Mouse (Mus musculus): ENCODE results near the gene Dst. TPM values are rescaled to one million over a fixed set of nuclear protein-coding genes. Genes with fewer than 3 reads are reported as not detected.

Dst gene
- total and polyA plus RNA-seq, 3 experiments, result 66.7 to 404 (median 334) TPM

DNA sequence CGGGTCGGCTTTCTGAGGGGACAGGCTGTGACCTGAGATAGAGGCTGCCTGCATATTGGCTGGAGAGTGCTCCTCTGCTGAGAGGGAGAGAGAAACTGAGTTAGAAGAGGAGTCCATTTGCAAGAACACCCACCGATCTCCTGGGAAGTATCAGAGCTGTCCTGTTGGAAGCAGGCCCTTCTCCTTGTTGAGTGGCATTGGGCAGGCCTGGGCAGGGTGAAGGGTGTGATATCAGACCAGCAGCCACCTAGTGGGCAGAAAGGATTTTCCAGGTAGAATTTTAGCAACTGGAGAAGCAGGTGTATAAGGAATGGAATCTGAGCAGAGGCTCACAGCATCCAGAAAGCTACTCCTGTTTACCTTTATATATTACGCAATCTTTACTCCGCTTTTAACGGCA, 39.8 kb downstream of the Dst start:
- DNase-seq, result no peak
- intact Hi-C loops (cut with DNase I), result loop anchor here (5.0 kb wide), 1 partner anchor 41 kb away; the partner anchor contains the start of genes Bend6 and Dst
- H3K27me3 ChIP-seq (ENCODE audit: control insufficient read depth, insufficient read depth, low read length), result no peaks in the 10 kb centered on the region
- 81% methylated on average over 6 of the region's 6 CpGs for WGBS
- no peaks in the 10 kb centered on the region; the same call in 1 of the 2 replicates for H3K4me1 ChIP-seq (ENCODE audit: control insufficient read depth, insufficient read depth, low read length)
- H3K79me2 ChIP-seq (replicated peaks; ENCODE audit: control insufficient read depth, insufficient read depth, low read length), result no peaks in the 10 kb centered on the region
- no peak overlapping the region for H3K9ac ChIP-seq (ENCODE audit: low read depth, low read length)
- no peak overlapping the region for H3K27ac ChIP-seq
- H3K36me3 ChIP-seq (ENCODE audit: control insufficient read depth, insufficient read depth, low read length), result no peaks in the 10 kb centered on the region; the same call in 1 of the 2 replicates
- no peak for TF ChIP-seq EP300 (IDR thresholded peaks at IDR 0.05; ENCODE audit: insufficient read depth, low read depth, low read length)
- peak; percentile 33 for TF ChIP-seq CTCF (IDR thresholded peaks at IDR 0.05)
- no peak overlapping the region for H3K4me3 ChIP-seq

DNA sequence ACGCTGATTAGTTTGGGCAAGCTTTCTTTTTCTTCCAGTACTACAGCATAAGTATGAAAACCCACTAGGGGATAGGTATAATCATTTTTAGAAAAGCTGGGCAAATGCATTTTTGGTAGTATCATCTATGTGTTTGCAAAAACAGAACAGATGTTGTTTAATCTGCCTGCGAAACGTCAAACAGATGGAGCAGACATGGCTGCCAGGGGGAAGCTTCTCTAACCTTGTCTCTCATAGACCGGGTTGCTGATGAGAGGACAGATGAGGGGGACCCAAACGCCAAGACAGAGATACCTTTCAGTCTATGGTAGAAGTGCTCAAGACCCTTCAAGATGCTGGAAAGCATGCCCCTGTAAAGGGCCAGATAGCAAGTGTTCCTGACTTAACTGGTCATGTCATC, 40.5 kb downstream of the Dst start:
- no peak for TF ChIP-seq CTCF (IDR thresholded peaks at IDR 0.05)
- no peak for TF ChIP-seq EP300 (IDR thresholded peaks at IDR 0.05; ENCODE audit: insufficient read depth, low read depth, low read length)
- no peak for TF ChIP-seq POLR2A (IDR thresholded peaks at IDR 0.05; ENCODE audit: insufficient read depth, low read depth, low read length)
- H3K27me3 ChIP-seq (ENCODE audit: control insufficient read depth, insufficient read depth, low read length), result no peaks in the 10 kb centered on the region
- intact Hi-C loops (cut with DNase I), result loop anchor here (5.0 kb wide), 1 partner anchor 41 kb away; the partner anchor contains the start of genes Bend6 and Dst
- no peak overlapping the region for H3K27ac ChIP-seq
- no peaks in the 10 kb centered on the region for H3K79me2 ChIP-seq (replicated peaks; ENCODE audit: control insufficient read depth, insufficient read depth, low read length)
- H3K36me3 ChIP-seq (ENCODE audit: control insufficient read depth, insufficient read depth, low read length), result no peaks in the 10 kb centered on the region; the same call in 1 of the 2 replicates
- H3K9ac ChIP-seq (ENCODE audit: low read depth, low read length), result no peak overlapping the region
- no peak for DNase-seq
- no peaks in the 10 kb centered on the region; the same call in 1 of the 2 replicates for H3K4me1 ChIP-seq (ENCODE audit: control insufficient read depth, insufficient read depth, low read length)
- WGBS, result 86% methylated on average over 5 of the region's 5 CpGs
- H3K4me3 ChIP-seq, result no peak overlapping the region

DNA sequence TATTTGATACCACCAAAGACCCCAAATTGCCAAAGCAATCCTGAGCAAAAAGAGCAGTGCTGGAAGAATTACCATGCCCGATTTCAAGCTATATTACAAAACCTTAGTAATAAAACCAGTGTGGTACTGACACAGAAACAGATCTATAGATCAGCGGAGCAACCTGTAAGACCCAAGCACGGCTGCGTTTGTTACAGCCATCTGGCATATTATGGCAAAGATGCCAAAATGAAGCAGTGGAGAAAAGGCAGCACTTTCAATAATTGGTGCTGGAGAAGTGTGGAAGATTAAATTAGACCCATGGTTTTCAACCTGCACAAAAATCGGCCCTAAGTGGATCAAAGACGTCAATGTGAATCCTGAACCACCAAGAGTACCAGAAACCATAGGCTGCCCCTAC, 47.6 kb downstream of the Dst start:
- TF ChIP-seq POLR2A (IDR thresholded peaks at IDR 0.05; ENCODE audit: insufficient read depth, low read depth, low read length) (no peak), CTCF (IDR thresholded peaks at IDR 0.05) (no peak), EP300 (IDR thresholded peaks at IDR 0.05; ENCODE audit: insufficient read depth, low read depth, low read length) (no peak)
- WGBS, result 91% methylated on average over 6 of the region's 6 CpGs
- no peaks in the 10 kb centered on the region for H3K4me1 ChIP-seq (ENCODE audit: control insufficient read depth, insufficient read depth, low read length)
- no peaks in the 10 kb centered on the region for H3K79me2 ChIP-seq (replicated peaks; ENCODE audit: control insufficient read depth, insufficient read depth, low read length)
- no peak overlapping the region for H3K4me3 ChIP-seq
- H3K27me3 ChIP-seq (ENCODE audit: control insufficient read depth, insufficient read depth, low read length), result no peaks in the 10 kb centered on the region
- H3K27ac ChIP-seq, result no peak overlapping the region
- intact Hi-C loops (cut with DNase I), result no loop called here
- H3K36me3 ChIP-seq (ENCODE audit: control insufficient read depth, insufficient read depth, low read length), result no peaks in the 10 kb centered on the region
- no peak for DNase-seq
- no peak overlapping the region for H3K9ac ChIP-seq (ENCODE audit: low read depth, low read length)

DNA sequence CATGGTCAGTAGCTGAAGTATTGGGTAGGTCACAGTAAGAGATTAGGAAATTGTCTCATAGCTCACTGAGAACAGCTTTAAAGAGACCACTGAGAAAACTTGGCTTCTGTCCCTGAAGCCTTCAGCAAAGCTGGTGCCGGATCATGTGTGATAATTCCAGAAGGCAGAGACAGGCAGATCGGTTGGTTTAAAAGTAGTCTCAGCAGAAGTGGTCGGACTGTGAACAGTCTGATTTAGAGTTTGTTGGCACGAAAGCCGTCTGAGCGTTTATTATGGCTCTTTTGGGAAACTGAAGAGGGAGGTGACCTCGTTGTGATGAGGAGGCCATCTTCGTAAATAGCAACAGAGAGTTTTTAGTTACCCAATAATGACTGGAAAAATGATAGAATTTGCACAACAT, 52.4 kb downstream of the Dst start:
- no peak overlapping the region for H3K4me3 ChIP-seq
- no peak for TF ChIP-seq POLR2A (IDR thresholded peaks at IDR 0.05; ENCODE audit: insufficient read depth, low read depth, low read length)
- TF ChIP-seq EP300 (IDR thresholded peaks at IDR 0.05; ENCODE audit: insufficient read depth, low read depth, low read length), result no peak
- TF ChIP-seq CTCF (IDR thresholded peaks at IDR 0.05), result no peak
- DNase-seq, result no peak
- no peaks in the 10 kb centered on the region for H3K36me3 ChIP-seq (ENCODE audit: control insufficient read depth, insufficient read depth, low read length)
- no peaks in the 10 kb centered on the region; the same call in 1 of the 2 replicates for H3K4me1 ChIP-seq (ENCODE audit: control insufficient read depth, insufficient read depth, low read length)
- no peak overlapping the region for H3K27ac ChIP-seq
- no peaks in the 10 kb centered on the region for H3K27me3 ChIP-seq (ENCODE audit: control insufficient read depth, insufficient read depth, low read length)
- no peak overlapping the region for H3K9ac ChIP-seq (ENCODE audit: low read depth, low read length)
- WGBS, result 55% methylated on average over 8 of the region's 8 CpGs
- H3K79me2 ChIP-seq (replicated peaks; ENCODE audit: control insufficient read depth, insufficient read depth, low read length), result no peaks in the 10 kb centered on the region
- intact Hi-C loops (cut with DNase I), result loop anchor here (5.0 to 10.0 kb wide), 2 partner anchors 206 to 298 kb away; partner anchors contain the start of gene Bag2

DNA sequence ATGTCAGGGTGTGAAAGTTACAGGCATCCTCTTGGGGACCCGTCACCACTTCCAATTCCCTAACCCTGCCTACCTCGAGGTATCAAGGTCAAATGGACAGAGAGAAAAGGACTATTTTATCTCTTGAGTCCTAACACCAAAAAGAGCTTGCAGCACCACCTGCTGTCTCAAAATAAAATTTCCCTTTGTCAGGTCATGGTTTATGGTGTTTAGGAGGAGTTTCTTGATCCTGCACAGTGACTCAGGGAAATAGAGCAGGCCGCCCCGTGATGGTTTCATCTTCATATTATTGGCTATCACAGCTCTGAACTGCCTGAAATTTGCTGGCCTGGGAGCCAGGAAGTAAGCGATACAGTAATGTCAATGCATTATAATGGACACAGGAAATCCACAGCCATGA, 56.6 kb downstream of the Dst start:
- Histone ChIP-seq H3K4me1 (ENCODE audit: control insufficient read depth, insufficient read depth, low read length) (no peaks in the 10 kb centered on the region; the same call in 1 of the 2 replicates), H3K79me2 (replicated peaks; ENCODE audit: control insufficient read depth, insufficient read depth, low read length) (no peaks in the 10 kb centered on the region), H3K27me3 (ENCODE audit: control insufficient read depth, insufficient read depth, low read length) (no peaks in the 10 kb centered on the region), H3K4me3 (no peak overlapping the region), H3K27ac (no peak overlapping the region), H3K9ac (ENCODE audit: low read depth, low read length) (no peak overlapping the region), H3K36me3 (ENCODE audit: control insufficient read depth, insufficient read depth, low read length) (no peaks in the 10 kb centered on the region)
- WGBS, result 15% methylated on average over 5 of the region's 5 CpGs
- TF ChIP-seq CTCF (IDR thresholded peaks at IDR 0.05) (peak; percentile 79), POLR2A (IDR thresholded peaks at IDR 0.05; ENCODE audit: insufficient read depth, low read depth, low read length) (no peak)
- DNase-seq, result peak in 1 of 2 experiments; percentile 20
- intact Hi-C loops (cut with DNase I), result loop anchor here (5.0 to 10.0 kb wide), 2 partner anchors 210 to 302 kb away; partner anchors contain the start of gene Bag2

DNA sequence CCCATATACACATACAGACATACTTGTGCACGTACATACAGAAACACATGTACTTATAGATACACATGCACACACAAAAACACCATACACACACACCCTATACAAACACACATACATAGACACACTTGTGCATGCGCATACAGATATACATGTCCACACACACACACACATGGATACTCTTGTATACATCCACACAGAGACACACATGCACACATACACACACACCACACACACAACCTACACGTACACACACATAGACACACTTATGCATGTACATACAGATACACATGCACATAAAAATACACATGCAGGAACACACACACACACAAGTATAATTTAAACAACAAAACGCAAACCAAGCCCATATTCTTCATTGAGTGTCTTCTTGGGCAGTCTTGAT, 57.8 kb downstream of the Dst start:
- Histone ChIP-seq H3K36me3 (ENCODE audit: control insufficient read depth, insufficient read depth, low read length) (no peaks in the 10 kb centered on the region), H3K79me2 (replicated peaks; ENCODE audit: control insufficient read depth, insufficient read depth, low read length) (no peaks in the 10 kb centered on the region), H3K27me3 (ENCODE audit: control insufficient read depth, insufficient read depth, low read length) (no peaks in the 10 kb centered on the region), H3K4me1 (ENCODE audit: control insufficient read depth, insufficient read depth, low read length) (no peaks in the 10 kb centered on the region; the same call in 1 of the 2 replicates), H3K9ac (ENCODE audit: low read depth, low read length) (no peak overlapping the region), H3K27ac (no peak overlapping the region), H3K4me3 (no peak overlapping the region)
- no peak for DNase-seq
- intact Hi-C loops (cut with DNase I), result loop anchor here (1.0 to 10.0 kb wide), 2 partner anchors 74 to 211 kb away; partner anchors contain the start of gene Bag2
- TF ChIP-seq POLR2A (IDR thresholded peaks at IDR 0.05; ENCODE audit: insufficient read depth, low read depth, low read length) (no peak), EP300 (IDR thresholded peaks at IDR 0.05; ENCODE audit: insufficient read depth, low read depth, low read length) (no peak), CTCF (IDR thresholded peaks at IDR 0.05) (no peak)
- WGBS, result 80% methylated on average over 4 of the region's 4 CpGs
